ENCODE assay signal across 9 mouse cellular contexts in genomic region chr4:41497579-41497978, GRCm38 (mm10). TPM values are rescaled to one million over a fixed set of nuclear protein-coding genes. Genes with fewer than 3 reads are reported as not detected.
DNase-seq lines count a peak whose midpoint lies in the region; ATAC-seq lines count a peak whose summit lies in the region.
"Had no signal": no experiment of that assay in that cellular context is flagged by ENCODE, and none has a peak within 500 bp of the region (broad histone marks: within the 10 kb centered on the region; RNA-seq: fewer than 3 reads in every experiment).

No protein-coding gene starts in this region.

- peaks cover 93% of the 10 kb centered on the region for H3K27me3 ChIP-seq in hindbrain, embryonic 10.5 days (ENCODE audit: insufficient read depth, poor library complexity, severe bottlenecking)

- peak overlapping the region; percentile 50; the same call in 1 of the 2 replicates for H3K27ac ChIP-seq in hindbrain, embryonic 10.5 days

- peak overlapping the region; percentile 46 for H3K4me3 ChIP-seq in hindbrain, embryonic 10.5 days

- peak; percentile 52 for ATAC-seq in megakaryocyte progenitor cell, adult 5-6 weeks (replicated peaks; ENCODE audit: poor library complexity)

- no peaks in the 10 kb centered on the region for H3K9me3 ChIP-seq in hindbrain, embryonic 10.5 days

- H3K4me1 ChIP-seq in hindbrain, embryonic 10.5 days (replicated peaks) = peaks cover 37% of the 10 kb centered on the region

- peak; percentile 70 to 71 for DNase-seq in kidney, postnatal 4 days
- DNase-seq in kidney, adult 11 months = no peak
- peak; percentile 74 for DNase-seq in embryo, embryonic 10.5 days (ENCODE audit: low spot score)
- DNase-seq in hindbrain, embryonic 10.5 days (ENCODE audit: low spot score) = peak; percentile 69
- DNase-seq in thymus, postnatal 25 days = peak; percentile 51
- no peak for DNase-seq in cerebellum, adult 9-10 months
- DNase-seq in kidney, postnatal 36 days = no peak

- H3K36me3 ChIP-seq in hindbrain, embryonic 10.5 days = peaks cover 16% of the 10 kb centered on the region; the same call in 1 of the 2 replicates

- under 1% methylated on average over 34 of the region's 34 CpGs for WGBS in hindbrain, embryonic 10.5 days

RNA-seq across cellular contexts. Expression of gene AI464131, which starts 5.3 kb away (rescaled TPM):
- polyA plus RNA-seq in hindbrain, embryonic 10.5 days (2016; fragmentation: Nextera tagmentation; extraction: Ambion mirVana) = 7.4 and 9.1 TPM in 2 replicates
- not detected in 2 replicates for total RNA-seq in megakaryocyte progenitor cell, adult 5-6 weeks (2015)
- 0.12 TPM in 1 of 2 replicates, not detected in the other for total RNA-seq in megakaryocyte progenitor cell, adult 5-6 weeks (2017)
- total RNA-seq: neutrophil, adult 5-6 weeks had no signal

RNA-seq across cellular contexts. Expression of gene 1110017D15Rik, which starts 19.6 kb away (rescaled TPM):
- polyA plus RNA-seq in hindbrain, embryonic 10.5 days (2016; fragmentation: Nextera tagmentation; extraction: Ambion mirVana) = 8.1 and 14.7 TPM in 2 replicates
- not detected in 2 replicates for total RNA-seq in megakaryocyte progenitor cell, adult 5-6 weeks (2015)
- not detected in 2 replicates for total RNA-seq in megakaryocyte progenitor cell, adult 5-6 weeks (2017)
- total RNA-seq: neutrophil, adult 5-6 weeks had no signal

RNA-seq across cellular contexts. Expression of gene Nudt2, which starts 32.6 kb away (rescaled TPM):
- polyA plus RNA-seq in hindbrain, embryonic 10.5 days (2016; fragmentation: Nextera tagmentation; extraction: Ambion mirVana) = 57.6 and 73.0 TPM in 2 replicates
- total RNA-seq in megakaryocyte progenitor cell, adult 5-6 weeks (2015) = 28.7 and 29.6 TPM in 2 replicates
- total RNA-seq in megakaryocyte progenitor cell, adult 5-6 weeks (2017) = 23.3 and 28.1 TPM in 2 replicates

RNA-seq across cellular contexts. Expression of gene Kif24, which starts 32.9 kb away (rescaled TPM):
- polyA plus RNA-seq in hindbrain, embryonic 10.5 days (2016; fragmentation: Nextera tagmentation; extraction: Ambion mirVana) = 13.7 and 14.6 TPM in 2 replicates
- 18.7 and 26.8 TPM in 2 replicates for total RNA-seq in megakaryocyte progenitor cell, adult 5-6 weeks (2015)
- 14.3 and 16.2 TPM in 2 replicates for total RNA-seq in megakaryocyte progenitor cell, adult 5-6 weeks (2017)

Comparison
In these comparisons a context has a peak if more than half of its experiments do, and no peak if none do; other contexts are left out.
1. DNase-seq: peak in kidney, postnatal 4 days (2 of 2), embryo, embryonic 10.5 days (single experiment), hindbrain, embryonic 10.5 days (single experiment) and thymus, postnatal 25 days (single experiment); none in kidney, adult 11 months (single experiment), cerebellum, adult 9-10 months (single experiment) and kidney, postnatal 36 days (0 of 2).